Mouse (Mus musculus): ENCODE results near the gene Zfp652. TPM values are rescaled to one million over a fixed set of nuclear protein-coding genes. Genes with fewer than 3 reads are reported as not detected.

Zfp652 gene
- total and polyA plus RNA-seq, 3 experiments = 3.0 to 9.8 (median 6.2) TPM

- Histone ChIP-seq H3K9me3 (replicated peaks; ENCODE audit: low read length) (no peaks in the 10 kb centered on the region), H3K4me1 (ENCODE audit: control insufficient read depth in 1 of 2, insufficient read depth in 2 of 2) (peaks cover 14 to 56% of the 10 kb centered on the region in 2 experiments), H3K36me3 (replicated peaks in 1 of 2; ENCODE audit: control insufficient read depth in 1 of 2, insufficient read depth in 1 of 2, low read length in 1 of 2) (peaks cover 73 to 96% of the 10 kb centered on the region in 2 experiments), H3K9ac (ENCODE audit: insufficient read depth, low read depth) (no peak overlapping the region), H3K27ac (ENCODE audit: insufficient read depth, low read depth) (peak overlapping the region; percentile 53), H3K27me3 (replicated peaks) (no peaks in the 10 kb centered on the region), H3K4me3 (replicated peaks in 1 of 3; ENCODE audit: low read depth in 2 of 3, low read length in 2 of 3, poor library complexity in 1 of 3) (no peak overlapping the region), H3K79me2 (replicated peaks; ENCODE audit: control insufficient read depth, extremely low read depth, insufficient read depth, poor library complexity, severe bottlenecking) (no peaks in the 10 kb centered on the region), H3K4me2 (ENCODE audit: insufficient read depth, low read depth, poor library complexity, severe bottlenecking) (peak overlapping the region; percentile 14; the same call in 1 of the 2 replicates)
- dilution Hi-C loops (cut with MboI; ENCODE audit: extremely low pct_ligation_motif_present, extremely low pct_unique_long_range_greater_than_20kb, low sequenced_read_pairs) = no loop called here
- in situ Hi-C loops (cut with MboI; ENCODE audit: low pct_ligation_motif_present, low pct_unique_long_range_greater_than_20kb, low sequenced_read_pairs) = no loop called here
- no peak for TF ChIP-seq POLR2AphosphoS2 (IDR thresholded peaks at IDR 0.05; ENCODE audit: low read depth, low read length)
- no peak for TF ChIP-seq CTCF (conservative IDR thresholded peaks at IDR 0.05 in 1 of 2, IDR thresholded peaks at IDR 0.05 in 1 of 2; ENCODE audit: low read depth in 2 of 2, low read length in 2 of 2)
- peak; percentile 44; the same call in 1 of the 2 replicates for TF ChIP-seq JUN (IDR thresholded peaks at IDR 0.05; ENCODE audit: insufficient read depth, low read depth, low read length)
- TF ChIP-seq HCFC1 (IDR thresholded peaks at IDR 0.05; ENCODE audit: low read depth, low read length) = peak; percentile 22; the same call in 1 of the 2 replicates
- TF ChIP-seq MEF2A (IDR thresholded peaks at IDR 0.05; ENCODE audit: borderline replicate concordance, low read depth, low read length) = no peak; the same call in 1 of the 2 replicates
- peak; percentile 87 for TF ChIP-seq ZNF384 (IDR thresholded peaks at IDR 0.05; ENCODE audit: low read depth, low read length)
- no peak for TF ChIP-seq NELFE (IDR thresholded peaks at IDR 0.05; ENCODE audit: low read depth, low read length)
- peak; percentile 98 for TF ChIP-seq TCF12 (IDR thresholded peaks at IDR 0.05; ENCODE audit: low read depth, low read length)
- TF ChIP-seq BHLHE40 (IDR thresholded peaks at IDR 0.05; ENCODE audit: low read depth, low read length) = 0 out of 2 replicates have a peak, but pooled peaks have one; percentile 11
- TF ChIP-seq GABPA (IDR thresholded peaks at IDR 0.05; ENCODE audit: insufficient replicate concordance, low read depth, low read length) = no peak
- no peak for TF ChIP-seq RAD21 (IDR thresholded peaks at IDR 0.05; ENCODE audit: low read depth, low read length)
- no peak for TF ChIP-seq PAX5 (IDR thresholded peaks at IDR 0.05; ENCODE audit: low read length)
- peak; percentile 70 for TF ChIP-seq ETS1 (conservative IDR thresholded peaks at IDR 0.05; ENCODE audit: low read depth, low read length)
- no peak for TF ChIP-seq CHD2 (IDR thresholded peaks at IDR 0.05; ENCODE audit: low read length)
- no peak for TF ChIP-seq E2F4 (IDR thresholded peaks at IDR 0.05; ENCODE audit: insufficient replicate concordance, low read depth, low read length)
- TF ChIP-seq NRF1 (IDR thresholded peaks at IDR 0.05; ENCODE audit: low read depth, low read length) = no peak
- TF ChIP-seq KAT2A (IDR thresholded peaks at IDR 0.05; ENCODE audit: insufficient replicate concordance, low read length) = 0 out of 2 replicates have a peak, but pooled peaks have one; percentile 39
- no peak for TF ChIP-seq CHD1 (IDR thresholded peaks at IDR 0.05; ENCODE audit: low read depth, low read length)
- TF ChIP-seq MAZ (IDR thresholded peaks at IDR 0.05; ENCODE audit: low read depth, low read length) = no peak
- TF ChIP-seq RCOR1 (conservative IDR thresholded peaks at IDR 0.05; ENCODE audit: low read depth, low read length) = peak; percentile 82; the same call in 1 of the 2 replicates
- TF ChIP-seq SMC3 (IDR thresholded peaks at IDR 0.05; ENCODE audit: low read depth, low read length) = no peak
- TF ChIP-seq MAFK (IDR thresholded peaks at IDR 0.05; ENCODE audit: insufficient replicate concordance, low read length) = no peak
- TF ChIP-seq ZMIZ1 (IDR thresholded peaks at IDR 0.05; ENCODE audit: low read depth, low read length) = no peak
- TF ChIP-seq ZC3H11A (IDR thresholded peaks at IDR 0.05; ENCODE audit: low read depth, low read length) = no peak
- no peak for TF ChIP-seq ZKSCAN1 (IDR thresholded peaks at IDR 0.05; ENCODE audit: borderline replicate concordance, low read depth, low read length)
- no peak for TF ChIP-seq TBP (conservative IDR thresholded peaks at IDR 0.05; ENCODE audit: low read depth, low read length)
- TF ChIP-seq USF2 (conservative IDR thresholded peaks at IDR 0.05; ENCODE audit: low read depth, low read length) = no peak
- TF ChIP-seq ELF1 (IDR thresholded peaks at IDR 0.05; ENCODE audit: low read depth, low read length) = no peak
- peak; percentile 74 for TF ChIP-seq JUND (conservative IDR thresholded peaks at IDR 0.05; ENCODE audit: low read depth, low read length)
- no peak for TF ChIP-seq MXI1 (IDR thresholded peaks at IDR 0.05; ENCODE audit: low read depth, low read length)
- TF ChIP-seq IRF4 (IDR thresholded peaks at IDR 0.05; ENCODE audit: low read depth, low read length) = 0 out of 2 replicates have a peak, but pooled peaks have one; percentile 11
- TF ChIP-seq MYC (IDR thresholded peaks at IDR 0.05; ENCODE audit: low read depth, low read length) = no peak
- TF ChIP-seq UBTF (IDR thresholded peaks at IDR 0.05; ENCODE audit: low read depth, low read length) = no peak
- TF ChIP-seq MAX (IDR thresholded peaks at IDR 0.05; ENCODE audit: low read length) = no peak; the same call in 1 of the 2 replicates
- no peak for TF ChIP-seq POLR2A (IDR thresholded peaks at IDR 0.05; ENCODE audit: low read depth, low read length)
- no peak for TF ChIP-seq USF1 (IDR thresholded peaks at IDR 0.05; ENCODE audit: low read depth, low read length)
- peak; percentile 51; the same call in 1 of the 2 replicates for TF ChIP-seq SIN3A (IDR thresholded peaks at IDR 0.05; ENCODE audit: low read length)
- TF ChIP-seq EP300 (IDR thresholded peaks at IDR 0.05; ENCODE audit: low read length) = peak; percentile 72; the same call in 1 of the 2 replicates
- DNase-seq (ENCODE audit: extremely low read depth) = peak; percentile 77
Observed at GRCm38 (mm10) chr11:95677925-95678701, 34.4 kb upstream of the Zfp652 start.

Measured in CH12.LX (cell line).